Mouse (Mus musculus) lung, embryonic 16.5 days (tissue): ENCODE results near the gene Susd2. TPM values are rescaled to one million over a fixed set of nuclear protein-coding genes. Genes with fewer than 3 reads are reported as not detected.

Experiments used
- ATAC-seq: fragments of 200-750 bp; cut with Nextera tagmentation; 2 replicates; pipeline ENCODE4 v1.8.0; 2017; ENCODE audit warnings: low read depth, mild to moderate bottlenecking, moderate library complexity
- H3K27ac ChIP-seq: fragments of 300-500 bp; sonication (generic); 2 replicates; pipeline ENCODE4 v1.5.1; 2014; ENCODE audit warnings: mild to moderate bottlenecking, control low read depth, low read length
- H3K27me3 ChIP-seq: fragments of 300-500 bp; sonication (generic); 2 replicates; pipeline ENCODE4 v1.6.1; 2014; ENCODE audit warnings: low read depth, low read length, mixed read lengths; ENCODE audit not compliant: control insufficient read depth, insufficient read depth
- H3K36me3 ChIP-seq: fragments of 300-500 bp; sonication (generic); 2 replicates; pipeline ENCODE4 v1.6.1; 2014; ENCODE audit warnings: low read length; ENCODE audit not compliant: control insufficient read depth, insufficient read depth
- H3K4me1 ChIP-seq: fragments of 300-500 bp; sonication (generic); replicated peaks from 2 replicates; pipeline ENCODE4 v1.6.1; 2014; ENCODE audit warnings: low read length, mixed read lengths; ENCODE audit not compliant: control insufficient read depth, insufficient read depth
- H3K4me2 ChIP-seq: fragments of 300-500 bp; sonication (generic); 2 replicates; pipeline ENCODE4 v1.6.1; 2014; ENCODE audit warnings: low read depth, low read length, control low read depth
- H3K4me3 ChIP-seq: fragments of 300-500 bp; sonication (generic); 2 replicates; pipeline ENCODE4 v1.5.1; 2014; ENCODE audit warnings: mild to moderate bottlenecking, low read length, control low read depth
- H3K9ac ChIP-seq: fragments of 300-500 bp; sonication (generic); 2 replicates; pipeline ENCODE4 v1.6.1; 2014; ENCODE audit warnings: low read length, control low read depth
- H3K9me3 ChIP-seq: fragments of 300-500 bp; sonication (generic); 2 replicates; pipeline ENCODE4 v1.6.1; 2016; ENCODE audit warnings: low read length; ENCODE audit not compliant: control insufficient read depth
- WGBS: fragments of 180-500 bp; shearing (Covaris S2); extraction: QIAGEN DNeasy Blood & Tissue Kit; methylation state at CpG from one replicate; pipeline ENCODE4 v1.1.7; 2014; 5-methylcytosine and 5-hydroxymethylcytosine counted together
- polyA plus RNA-seq: library from polyadenylated mRNA; unstranded; fragments of >200 nt; fragmentation: Nextera tagmentation; extraction: Ambion mirVana; gene quantifications from 2 replicates; pipeline ENCODE4 v1.2.1, GENCODE M21; 2015

The Susd2 gene
- 11.0 and 13.0 TPM in 2 replicates for polyA plus RNA-seq

- peak within 1 kb of the TSS; percentile 7; the same call in 1 of the 2 replicates for H3K4me2 ChIP-seq
- H3K9ac ChIP-seq: peak within 1 kb of the TSS; percentile 54
- peak; percentile 58 for ATAC-seq
- H3K27me3 ChIP-seq: no peaks in the 10 kb centered on the region
- H3K27ac ChIP-seq: peak within 1 kb of the TSS; percentile 24; the same call in 1 of the 2 replicates
- peaks cover 19% of the 10 kb centered on the region for H3K4me1 ChIP-seq
- H3K4me3 ChIP-seq: no peak within 1 kb of the TSS
- H3K36me3 ChIP-seq: peaks cover 5% of the 10 kb centered on the region; the same call in 1 of the 2 replicates
- no peaks in the 10 kb centered on the region for H3K9me3 ChIP-seq
- WGBS: 8% methylated on average over 10 of the region's 11 CpGs
Measured at GRCm38 (mm10) chr10:75643741-75644343, at the start of gene Susd2. Gene Susd2, minus strand, starts transcription at chr10:75644008.

GRCm38 (mm10) chr10:75688598-75688997 lies 44.8 kb upstream of the Susd2 start:
- 94% methylated on average over 2 of the region's 2 CpGs for WGBS

GRCm38 (mm10) chr10:75686724-75687123 lies 42.9 kb upstream of the Susd2 start:
- H3K9me3 ChIP-seq: no peaks in the 10 kb centered on the region
- no peak overlapping the region for H3K9ac ChIP-seq
- ATAC-seq: no peak
- no peak overlapping the region for H3K4me3 ChIP-seq
- no peak overlapping the region for H3K27ac ChIP-seq
- no peaks in the 10 kb centered on the region for H3K27me3 ChIP-seq
- H3K36me3 ChIP-seq: peaks cover 2% of the 10 kb centered on the region; the same call in 1 of the 2 replicates
- H3K4me2 ChIP-seq: no peak overlapping the region
- WGBS: 71% methylated on average over 4 of the region's 4 CpGs
- no peaks in the 10 kb centered on the region for H3K4me1 ChIP-seq

More at GRCm38 (mm10) chr10:75688598-75688997, 44.8 kb upstream of the Susd2 start:
- Histone ChIP-seq H3K36me3 (peaks cover 6% of the 10 kb centered on the region; the same call in 1 of the 2 replicates), H3K4me2 (no peak overlapping the region), H3K4me1 (no peaks in the 10 kb centered on the region), H3K9me3 (no peaks in the 10 kb centered on the region), H3K9ac (no peak overlapping the region), H3K27ac (no peak overlapping the region), H3K4me3 (no peak overlapping the region), H3K27me3 (no peaks in the 10 kb centered on the region)
- ATAC-seq: no peak

DNA sequence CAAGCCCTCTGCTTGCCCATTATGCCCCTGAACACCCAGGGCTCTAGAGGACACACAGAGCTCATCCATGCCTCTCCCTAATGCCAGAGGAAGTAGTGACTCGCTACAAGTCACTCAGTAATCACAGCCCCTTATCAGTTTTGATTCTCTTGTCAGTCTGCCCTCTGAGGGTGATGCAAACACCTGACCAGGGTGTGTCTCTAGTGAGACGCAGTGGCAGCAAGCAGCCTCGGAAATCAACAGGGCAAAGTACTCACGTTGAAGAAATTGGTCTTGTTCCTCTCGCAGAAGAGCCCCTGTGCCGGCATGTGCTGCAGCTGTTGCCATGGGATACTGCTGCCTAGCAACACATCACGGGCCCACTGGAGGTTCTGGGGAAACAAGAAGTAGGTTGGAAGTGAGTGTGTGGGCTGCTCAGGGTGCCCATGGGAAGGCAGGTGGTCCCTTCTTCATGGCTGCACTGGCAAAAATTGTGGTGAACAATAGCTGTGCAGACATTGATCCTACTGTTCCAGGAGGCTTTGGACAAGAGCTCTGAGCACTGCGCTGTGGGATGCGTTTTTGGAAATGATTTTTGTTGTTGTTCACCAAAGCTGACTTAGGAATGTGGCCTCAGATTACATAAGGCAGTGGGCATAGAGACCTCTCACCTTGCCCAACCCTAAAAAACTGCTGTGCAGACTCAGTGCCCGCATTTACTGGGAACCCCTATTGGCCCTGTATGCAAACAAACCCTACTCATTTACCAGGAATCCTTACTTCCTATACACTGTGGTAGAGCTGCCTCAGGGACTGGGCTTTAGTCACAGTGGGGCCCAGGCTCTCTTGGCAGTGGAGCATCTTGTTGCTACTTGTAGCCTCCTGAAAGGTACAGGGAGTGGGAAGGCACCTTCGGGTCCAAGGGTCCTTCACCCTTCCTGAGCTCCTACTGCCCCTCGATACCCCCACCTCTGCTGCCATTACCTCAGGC lies 40.5 kb upstream of the Susd2 start:
- H3K27ac ChIP-seq: no peak overlapping the region
- no peak overlapping the region for H3K4me3 ChIP-seq
- H3K9me3 ChIP-seq: no peaks in the 10 kb centered on the region
- H3K36me3 ChIP-seq: peaks cover under 1% of the 10 kb centered on the region; the same call in 1 of the 2 replicates
- H3K27me3 ChIP-seq: no peaks in the 10 kb centered on the region
- 57% methylated on average over 12 of the region's 12 CpGs for WGBS
- H3K9ac ChIP-seq: no peak overlapping the region
- H3K4me2 ChIP-seq: no peak overlapping the region
- no peaks in the 10 kb centered on the region; the same call in 1 of the 2 replicates for H3K4me1 ChIP-seq
- no peak for ATAC-seq

GRCm38 (mm10) chr10:75680574-75681001 lies 36.8 kb upstream of the Susd2 start:
- Histone ChIP-seq H3K9ac (no peak overlapping the region), H3K36me3 (no peaks in the 10 kb centered on the region), H3K27me3 (no peaks in the 10 kb centered on the region), H3K9me3 (no peaks in the 10 kb centered on the region), H3K4me3 (no peak overlapping the region), H3K27ac (no peak overlapping the region), H3K4me2 (no peak overlapping the region), H3K4me1 (peaks cover 31% of the 10 kb centered on the region)
- WGBS: 89% methylated on average over 10 of the region's 10 CpGs
- no peak for ATAC-seq

GRCm38 (mm10) chr10:75679204-75679603 lies 35.4 kb upstream of the Susd2 start:
- no peak overlapping the region for H3K4me3 ChIP-seq
- H3K36me3 ChIP-seq: no peaks in the 10 kb centered on the region
- peaks cover 36% of the 10 kb centered on the region for H3K4me1 ChIP-seq
- H3K4me2 ChIP-seq: no peak overlapping the region
- ATAC-seq: no peak
- WGBS: 87% methylated on average over 6 of the region's 6 CpGs
- H3K27me3 ChIP-seq: no peaks in the 10 kb centered on the region
- H3K27ac ChIP-seq: no peak overlapping the region
- no peak overlapping the region for H3K9ac ChIP-seq
- no peaks in the 10 kb centered on the region for H3K9me3 ChIP-seq

- WGBS: 72% methylated on average over 5 of the region's 5 CpGs
- Histone ChIP-seq H3K4me1 (peaks cover 36% of the 10 kb centered on the region), H3K36me3 (no peaks in the 10 kb centered on the region), H3K4me3 (no peak overlapping the region), H3K9ac (peak overlapping the region; percentile 47), H3K4me2 (no peak overlapping the region), H3K27me3 (no peaks in the 10 kb centered on the region), H3K9me3 (no peaks in the 10 kb centered on the region), H3K27ac (peak overlapping the region; percentile 95)
- peak; percentile 7; the same call in 1 of the 2 replicates for ATAC-seq
Measured at GRCm38 (mm10) chr10:75677989-75678388, 34.2 kb upstream of the Susd2 start.

- 62% methylated on average over 2 of the region's 2 CpGs for WGBS
- Histone ChIP-seq H3K9ac (peak overlapping the region; percentile 47), H3K27ac (peak overlapping the region; percentile 95), H3K36me3 (no peaks in the 10 kb centered on the region), H3K4me1 (peaks cover 36% of the 10 kb centered on the region), H3K4me2 (0 out of 2 replicates have a peak overlapping the region, but pooled peaks have one; percentile 32), H3K4me3 (no peak overlapping the region), H3K9me3 (no peaks in the 10 kb centered on the region), H3K27me3 (no peaks in the 10 kb centered on the region)
- peak; percentile 24; the same call in 1 of the 2 replicates for ATAC-seq
Measured at GRCm38 (mm10) chr10:75677571-75677970, 33.8 kb upstream of the Susd2 start.
